Mouse (Mus musculus): ENCODE results near the gene Nol10.

- TF ChIP-seq POLR2A (IDR thresholded peaks at IDR 0.05; ENCODE audit: borderline replicate concordance, low read depth, low read length): no peak
- no peak for TF ChIP-seq CTCF (IDR thresholded peaks at IDR 0.05; ENCODE audit: low read depth, low read length)
These were observed 66.5 kb downstream of the Nol10 start for GRCm38 (mm10) chr12:17414734-17415133.

Data from bone marrow macrophage, adult 2 months (primary cell).